Mouse (Mus musculus) ES-Bruce4 (cell line): ENCODE results near the gene Nbeal2.

Experiments used
- CTCF ChIP-seq: IDR thresholded peaks from one replicate; pipeline ENCODE4 v1.8.1; 2011; ENCODE audit warnings: low read depth, low read length
- POLR2A ChIP-seq: IDR thresholded peaks from one replicate; pipeline ENCODE4 v1.8.1; 2011; ENCODE audit warnings: low read length; ENCODE audit not compliant: insufficient read depth

DNA sequence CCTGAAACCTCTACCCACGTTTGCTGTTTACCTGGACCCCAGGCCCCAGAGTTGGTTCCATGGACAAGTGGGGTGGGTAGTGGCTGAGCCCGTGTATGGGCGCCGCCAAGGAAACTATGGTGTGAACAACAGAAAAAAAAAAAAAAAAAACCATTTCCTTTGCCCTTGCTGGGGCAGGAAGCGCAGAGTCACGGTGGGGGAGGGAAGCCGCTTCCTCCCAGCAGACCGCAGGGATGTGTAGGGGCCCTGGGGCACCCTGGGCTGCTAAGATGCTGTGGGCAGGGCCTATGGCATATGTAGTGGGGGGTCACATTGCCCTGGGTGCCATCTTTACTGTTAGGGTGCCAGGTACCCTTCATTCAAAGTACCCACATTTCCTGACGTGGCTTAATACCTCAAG is 8.7 kb downstream of the Nbeal2 start:
- TF ChIP-seq CTCF (no peak), POLR2A (no peak)
